Mouse (Mus musculus): ENCODE data around the gene Prelid3b. TPM values are rescaled to one million over a fixed set of nuclear protein-coding genes. Genes with fewer than 3 reads are reported as not detected.
A peak's percentile ranks its signal among the peaks of the same experiment; 100 is the strongest.

Prelid3b gene
- 128 and 133 TPM in 2 replicates for polyA plus RNA-seq (2014; fragmentation: Nextera tagmentation; extraction: Ambion mirVana)

DNA sequence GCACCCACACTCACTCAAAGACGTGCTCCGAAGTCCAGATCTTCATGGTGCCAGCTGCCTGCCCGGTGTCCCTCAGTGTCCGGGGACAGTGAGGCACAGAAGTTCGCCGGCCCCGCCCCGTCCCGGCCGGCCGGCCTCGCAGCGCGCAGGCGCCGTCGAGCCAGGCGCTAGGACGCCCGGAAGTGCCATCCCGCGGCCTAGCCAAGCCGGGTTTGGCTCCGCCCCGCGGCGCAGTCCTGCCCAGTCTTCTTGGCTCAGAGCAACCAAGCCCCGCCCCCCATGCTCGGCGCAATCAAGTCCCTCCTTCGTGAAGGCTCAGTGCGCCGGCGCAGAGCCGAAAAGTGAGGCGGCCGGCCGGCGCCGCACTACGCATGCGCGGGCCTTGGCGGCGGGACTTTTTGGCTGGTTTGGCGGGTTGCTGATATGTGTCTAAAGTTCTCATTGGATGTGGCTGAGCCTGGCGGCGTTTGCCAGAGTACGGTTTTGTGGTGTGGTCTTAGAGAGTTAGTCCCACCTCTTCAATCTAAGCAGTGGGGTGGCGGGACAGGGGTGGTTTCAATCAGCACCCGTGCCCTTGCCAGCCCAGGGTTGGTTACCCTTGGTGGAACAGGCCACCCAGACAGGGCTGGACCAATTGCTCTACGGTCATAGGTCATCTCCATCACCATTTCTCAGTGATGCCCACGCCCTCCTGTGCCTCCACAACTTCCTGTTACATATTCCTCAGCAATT lies at the start of gene Prelid3b:
Prelid3b (minus strand) TSS at position 264 of the 732 bp plus-strand sequence.
- H3K27ac ChIP-seq (ENCODE audit: low read depth, low read length), result no peak within 1 kb of the TSS
- DNase-seq (ENCODE audit: low spot score) (peak; percentile 99), ATAC-seq (peak; percentile 99)
- peak within 1 kb of the TSS; percentile 75 for H3K4me3 ChIP-seq (ENCODE audit: low read depth, low read length)
- peak within 1 kb of the TSS; percentile 75 for H3K4me2 ChIP-seq (ENCODE audit: low read length)
- peak within 1 kb of the TSS; percentile 75 for H3K9ac ChIP-seq (ENCODE audit: low read length)
- H3K9me3 ChIP-seq (replicated peaks; ENCODE audit: control insufficient read depth, low read length), result no peaks in the 10 kb centered on the region
- WGBS, result under 1% methylated on average over 53 of the region's 53 CpGs
- peaks cover 7% of the 10 kb centered on the region; the same call in 1 of the 2 replicates for H3K4me1 ChIP-seq (ENCODE audit: control insufficient read depth, insufficient read depth, low read length)
- H3K27me3 ChIP-seq (replicated peaks; ENCODE audit: control insufficient read depth, insufficient read depth, low read length), result no peaks in the 10 kb centered on the region
- H3K36me3 ChIP-seq (ENCODE audit: control insufficient read depth, insufficient read depth, low read length), result 0 out of 2 replicates have a peak, but pooled peaks cover 16% of the 10 kb centered on the region

DNA sequence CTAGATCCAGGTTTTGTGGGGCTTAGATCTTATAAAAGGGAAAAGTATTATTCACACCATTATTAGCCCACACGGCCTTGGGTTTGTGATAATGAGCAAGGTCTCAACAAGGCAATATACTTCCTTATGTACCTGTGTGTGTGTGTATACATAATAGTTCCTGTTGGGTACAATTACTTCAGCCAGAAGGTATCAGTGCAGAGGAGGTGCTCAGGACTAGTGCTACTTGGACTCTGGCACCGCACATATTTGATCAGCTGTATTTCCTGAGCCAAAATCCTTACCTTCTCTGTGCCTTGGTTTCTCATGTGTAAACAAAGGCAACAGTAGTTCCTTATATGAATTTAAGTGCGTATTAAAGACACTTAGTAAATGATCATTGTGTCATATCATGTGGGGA lies 49.3 kb upstream of the Prelid3b start:
- 95% methylated on average over 3 of the region's 3 CpGs for WGBS
- no peak overlapping the region for H3K4me3 ChIP-seq (ENCODE audit: low read depth, low read length)
- no peak for ATAC-seq
- DNase-seq (ENCODE audit: low spot score), result no peak
- no peak overlapping the region for H3K9ac ChIP-seq (ENCODE audit: low read length)
- H3K4me1 ChIP-seq (ENCODE audit: control insufficient read depth, insufficient read depth, low read length), result no peaks in the 10 kb centered on the region
- no peaks in the 10 kb centered on the region for H3K36me3 ChIP-seq (ENCODE audit: control insufficient read depth, insufficient read depth, low read length)
- H3K9me3 ChIP-seq (replicated peaks; ENCODE audit: control insufficient read depth, low read length), result no peaks in the 10 kb centered on the region
- H3K27me3 ChIP-seq (replicated peaks; ENCODE audit: control insufficient read depth, insufficient read depth, low read length), result no peaks in the 10 kb centered on the region
- no peak overlapping the region for H3K4me2 ChIP-seq (ENCODE audit: low read length)
- H3K27ac ChIP-seq (ENCODE audit: low read depth, low read length), result no peak overlapping the region

DNA sequence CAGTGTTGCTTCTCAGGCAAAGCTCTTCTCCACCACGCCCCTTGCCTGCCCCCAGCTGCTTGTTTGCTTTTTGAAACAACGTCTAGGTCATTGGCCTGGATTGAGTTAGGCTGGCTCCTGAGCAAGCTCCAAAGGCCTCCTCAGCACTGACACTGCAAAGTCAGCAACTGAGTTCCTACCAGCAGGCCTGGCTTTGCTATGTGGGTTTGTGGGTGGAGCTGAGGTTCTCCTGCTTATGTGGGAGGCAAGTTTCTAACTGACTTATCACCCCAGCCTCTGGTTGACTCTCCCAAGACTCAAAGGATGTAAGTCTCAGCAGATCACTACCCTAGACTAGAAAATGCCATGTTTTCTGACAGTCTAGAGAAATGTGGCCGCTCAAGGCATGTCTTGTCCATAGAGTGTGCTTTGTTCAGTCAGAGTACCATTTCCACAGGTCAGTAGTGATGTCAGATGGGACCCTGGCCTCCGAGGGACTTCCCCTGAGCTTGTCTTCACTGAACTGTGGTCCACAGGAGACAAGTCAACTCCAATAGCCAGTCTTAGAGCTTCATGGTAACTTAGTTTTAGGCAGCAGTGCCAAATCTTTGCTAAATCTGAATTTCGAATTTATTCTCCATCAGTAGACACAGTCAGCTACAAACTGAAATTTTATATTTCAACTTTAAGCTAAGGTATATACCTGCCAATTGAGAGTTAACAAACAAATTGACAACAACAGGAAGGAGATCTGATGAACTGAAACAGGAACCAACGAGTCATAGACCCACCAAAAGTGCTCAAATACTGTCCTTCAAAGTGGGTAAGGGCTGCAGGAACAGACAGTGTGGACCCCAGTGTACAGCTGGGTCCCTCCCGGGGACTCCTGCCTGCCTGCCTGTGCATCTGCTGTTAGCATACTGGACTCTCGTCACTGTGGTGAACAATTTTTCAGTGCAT lies 44.5 kb upstream of the Prelid3b start:
- H3K4me2 ChIP-seq (ENCODE audit: low read length), result no peak overlapping the region
- no peak overlapping the region for H3K27ac ChIP-seq (ENCODE audit: low read depth, low read length)
- no peaks in the 10 kb centered on the region for H3K36me3 ChIP-seq (ENCODE audit: control insufficient read depth, insufficient read depth, low read length)
- no peak overlapping the region for H3K9ac ChIP-seq (ENCODE audit: low read length)
- DNase-seq (ENCODE audit: low spot score) (no peak), ATAC-seq (no peak)
- H3K27me3 ChIP-seq (replicated peaks; ENCODE audit: control insufficient read depth, insufficient read depth, low read length), result no peaks in the 10 kb centered on the region
- H3K9me3 ChIP-seq (replicated peaks; ENCODE audit: control insufficient read depth, low read length), result no peaks in the 10 kb centered on the region
- no peaks in the 10 kb centered on the region for H3K4me1 ChIP-seq (ENCODE audit: control insufficient read depth, insufficient read depth, low read length)
- H3K4me3 ChIP-seq (ENCODE audit: low read depth, low read length), result no peak overlapping the region
- WGBS, result 71% methylated on average over 8 of the region's 8 CpGs

DNA sequence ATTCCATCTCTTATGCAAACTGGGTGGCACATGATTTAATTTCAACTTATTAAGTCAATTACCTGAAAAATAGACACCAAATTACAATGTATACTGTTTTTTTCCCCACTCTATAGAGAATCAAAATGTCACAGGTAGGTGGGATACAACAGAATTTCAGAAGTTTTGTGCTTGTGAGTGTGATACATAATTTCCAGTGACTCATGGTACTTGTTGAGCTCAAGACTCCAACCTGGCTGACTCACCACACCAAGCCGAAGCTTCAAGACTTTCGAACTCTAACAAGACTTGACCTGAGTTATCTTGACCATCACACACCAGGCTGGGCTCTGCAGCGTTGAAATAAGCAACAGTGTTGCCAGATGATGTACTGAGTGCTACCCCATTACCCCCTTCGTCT lies 42.0 kb upstream of the Prelid3b start:
- no peaks in the 10 kb centered on the region for H3K4me1 ChIP-seq (ENCODE audit: control insufficient read depth, insufficient read depth, low read length)
- no peak overlapping the region for H3K27ac ChIP-seq (ENCODE audit: low read depth, low read length)
- no peaks in the 10 kb centered on the region for H3K9me3 ChIP-seq (replicated peaks; ENCODE audit: control insufficient read depth, low read length)
- no peak for DNase-seq (ENCODE audit: low spot score)
- no peak for ATAC-seq
- H3K4me3 ChIP-seq (ENCODE audit: low read depth, low read length), result no peak overlapping the region
- 84% methylated on average over 4 of the region's 4 CpGs for WGBS
- no peak overlapping the region for H3K9ac ChIP-seq (ENCODE audit: low read length)
- H3K36me3 ChIP-seq (ENCODE audit: control insufficient read depth, insufficient read depth, low read length), result no peaks in the 10 kb centered on the region
- no peaks in the 10 kb centered on the region for H3K27me3 ChIP-seq (replicated peaks; ENCODE audit: control insufficient read depth, insufficient read depth, low read length)
- no peak overlapping the region for H3K4me2 ChIP-seq (ENCODE audit: low read length)

DNA sequence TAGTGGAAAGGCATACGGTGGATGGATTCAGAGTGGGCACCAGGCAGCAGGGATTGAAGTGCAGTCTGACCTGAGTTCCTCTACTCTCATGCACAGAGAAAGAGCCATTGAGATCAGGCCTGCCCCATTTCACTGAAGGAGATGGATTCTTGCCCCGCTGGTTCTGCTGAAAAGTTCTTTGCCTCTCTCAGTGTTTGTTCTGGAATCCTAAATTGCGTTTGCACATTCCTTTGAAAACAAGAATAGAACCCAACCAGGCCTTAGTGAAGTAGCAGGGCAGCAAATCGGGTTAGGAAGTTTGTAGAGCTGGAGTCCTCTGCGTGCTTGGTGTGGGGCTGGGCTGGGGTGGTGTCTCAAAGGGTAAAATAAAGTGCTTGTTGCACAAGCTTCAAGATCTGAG lies 40.9 kb upstream of the Prelid3b start:
- Histone ChIP-seq H3K27ac (ENCODE audit: low read depth, low read length) (no peak overlapping the region), H3K9me3 (replicated peaks; ENCODE audit: control insufficient read depth, low read length) (no peaks in the 10 kb centered on the region), H3K4me1 (ENCODE audit: control insufficient read depth, insufficient read depth, low read length) (no peaks in the 10 kb centered on the region), H3K9ac (ENCODE audit: low read length) (no peak overlapping the region), H3K4me2 (ENCODE audit: low read length) (no peak overlapping the region), H3K27me3 (replicated peaks; ENCODE audit: control insufficient read depth, insufficient read depth, low read length) (no peaks in the 10 kb centered on the region), H3K4me3 (ENCODE audit: low read depth, low read length) (no peak overlapping the region), H3K36me3 (ENCODE audit: control insufficient read depth, insufficient read depth, low read length) (no peaks in the 10 kb centered on the region)
- ATAC-seq (no peak), DNase-seq (ENCODE audit: low spot score) (no peak)
- 70% methylated on average over 5 of the region's 5 CpGs for WGBS

DNA sequence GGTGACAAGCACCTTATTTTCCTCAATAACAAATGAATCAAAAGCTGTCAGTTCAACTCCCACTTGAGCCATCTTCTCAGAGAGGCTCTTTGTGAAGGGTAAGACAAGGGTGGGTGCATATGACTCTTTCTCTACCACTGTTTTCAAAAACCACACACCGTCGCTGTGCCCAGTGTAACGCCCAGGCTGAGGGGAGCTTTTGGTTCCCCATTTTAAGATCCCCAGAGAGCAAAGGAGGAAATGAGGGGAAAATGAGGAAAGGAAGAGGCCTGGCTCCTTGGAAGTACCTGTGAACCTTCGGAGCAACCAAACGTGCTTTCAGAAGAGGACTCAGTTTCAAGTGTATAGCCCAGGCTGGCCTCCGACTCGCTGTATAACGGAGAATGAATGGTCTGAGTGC lies 36.9 kb upstream of the Prelid3b start:
- 95% methylated on average over 8 of the region's 8 CpGs for WGBS

DNA sequence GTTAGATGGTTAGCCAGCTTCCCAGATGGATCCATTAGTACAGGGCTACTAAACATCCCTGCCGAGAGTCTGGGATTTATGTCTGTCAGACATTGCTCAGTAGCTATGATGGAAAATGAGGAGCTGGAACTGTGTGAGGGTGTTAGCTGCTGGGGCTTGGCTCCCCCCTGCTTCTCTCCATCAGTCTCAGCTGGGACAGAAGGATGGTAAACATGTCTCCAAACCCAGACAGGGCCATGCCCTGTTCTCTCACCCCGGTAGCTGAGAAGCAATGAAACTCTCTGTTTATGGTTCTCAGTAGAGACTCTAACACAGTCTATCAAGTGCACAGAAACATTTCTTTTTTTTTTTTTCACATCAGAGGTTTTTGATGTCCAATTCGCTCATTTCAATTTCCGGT lies 35.1 kb upstream of the Prelid3b start:
- H3K9ac ChIP-seq (ENCODE audit: low read length), result no peak overlapping the region
- H3K36me3 ChIP-seq (ENCODE audit: control insufficient read depth, insufficient read depth, low read length), result no peaks in the 10 kb centered on the region
- H3K9me3 ChIP-seq (replicated peaks; ENCODE audit: control insufficient read depth, low read length), result no peaks in the 10 kb centered on the region
- no peak overlapping the region for H3K4me3 ChIP-seq (ENCODE audit: low read depth, low read length)
- no peaks in the 10 kb centered on the region for H3K27me3 ChIP-seq (replicated peaks; ENCODE audit: control insufficient read depth, insufficient read depth, low read length)
- no peaks in the 10 kb centered on the region for H3K4me1 ChIP-seq (ENCODE audit: control insufficient read depth, insufficient read depth, low read length)
- WGBS, result 93% methylated on average over 4 of the region's 4 CpGs
- DNase-seq (ENCODE audit: low spot score) (no peak), ATAC-seq (no peak)
- no peak overlapping the region for H3K27ac ChIP-seq (ENCODE audit: low read depth, low read length)
- H3K4me2 ChIP-seq (ENCODE audit: low read length), result no peak overlapping the region

More for the DNA sequence above, 36.9 kb upstream of the Prelid3b start:
- DNase-seq (ENCODE audit: low spot score) (no peak), ATAC-seq (no peak)
- H3K4me1 ChIP-seq (ENCODE audit: control insufficient read depth, insufficient read depth, low read length), result no peaks in the 10 kb centered on the region
- no peaks in the 10 kb centered on the region for H3K9me3 ChIP-seq (replicated peaks; ENCODE audit: control insufficient read depth, low read length)
- no peak overlapping the region for H3K9ac ChIP-seq (ENCODE audit: low read length)
- no peak overlapping the region for H3K27ac ChIP-seq (ENCODE audit: low read depth, low read length)
- no peaks in the 10 kb centered on the region for H3K27me3 ChIP-seq (replicated peaks; ENCODE audit: control insufficient read depth, insufficient read depth, low read length)
- no peak overlapping the region for H3K4me2 ChIP-seq (ENCODE audit: low read length)
- no peaks in the 10 kb centered on the region for H3K36me3 ChIP-seq (ENCODE audit: control insufficient read depth, insufficient read depth, low read length)
- H3K4me3 ChIP-seq (ENCODE audit: low read depth, low read length), result no peak overlapping the region

DNA sequence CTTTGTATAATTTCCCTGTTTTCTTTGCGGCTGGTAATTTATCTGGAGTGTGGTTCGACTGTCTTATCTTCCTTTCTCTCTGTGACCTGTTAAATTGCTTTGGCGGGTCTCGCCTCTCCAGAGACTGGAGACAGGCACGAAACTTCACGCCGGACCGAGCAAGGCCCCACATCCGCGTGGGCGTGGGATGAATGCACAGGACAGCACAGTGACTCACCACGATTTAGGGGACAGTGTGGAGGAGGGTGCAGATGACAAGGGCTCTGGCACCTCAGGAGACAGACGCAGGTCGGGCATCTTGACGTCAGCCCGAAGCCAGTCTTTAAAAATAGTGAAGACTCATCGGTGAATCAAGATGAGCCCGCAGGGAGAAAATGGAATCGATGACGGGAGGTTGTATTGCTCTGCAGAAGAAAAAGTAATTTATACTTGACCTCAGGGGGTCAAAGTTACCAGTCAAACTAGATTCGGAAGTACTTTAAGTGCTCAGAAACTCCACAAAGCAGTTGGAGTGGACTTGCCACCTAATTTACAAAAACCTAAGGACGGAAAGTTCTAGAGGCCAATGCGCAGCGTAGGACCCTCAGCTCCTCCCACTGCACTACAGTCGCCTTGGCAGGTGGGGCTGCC lies 30.1 kb upstream of the Prelid3b start:
- H3K4me1 ChIP-seq (ENCODE audit: control insufficient read depth, insufficient read depth, low read length), result no peaks in the 10 kb centered on the region
- H3K9me3 ChIP-seq (replicated peaks; ENCODE audit: control insufficient read depth, low read length), result no peaks in the 10 kb centered on the region
- no peak for DNase-seq (ENCODE audit: low spot score)
- no peak for ATAC-seq
- H3K9ac ChIP-seq (ENCODE audit: low read length), result no peak overlapping the region
- H3K27ac ChIP-seq (ENCODE audit: low read depth, low read length), result no peak overlapping the region
- H3K4me3 ChIP-seq (ENCODE audit: low read depth, low read length), result no peak overlapping the region
- H3K27me3 ChIP-seq (replicated peaks; ENCODE audit: control insufficient read depth, insufficient read depth, low read length), result no peaks in the 10 kb centered on the region
- no peaks in the 10 kb centered on the region for H3K36me3 ChIP-seq (ENCODE audit: control insufficient read depth, insufficient read depth, low read length)
- H3K4me2 ChIP-seq (ENCODE audit: low read length), result no peak overlapping the region
- WGBS, result 85% methylated on average over 25 of the region's 25 CpGs
